Mouse (Mus musculus) hindbrain, embryonic 14.5 days (tissue): ENCODE measurements around the gene Eya3. TPM values are rescaled to one million over a fixed set of nuclear protein-coding genes. Genes with fewer than 3 reads are reported as not detected.

Experiments
- ATAC-seq: fragments of 200-750 bp; cut with Nextera tagmentation; 2 replicates; pipeline ENCODE4 v1.8.0; 2017; ENCODE audit warnings: moderate number of reproducible peaks, mild to moderate bottlenecking, moderate TSS enrichment, moderate library complexity; ENCODE audit not compliant: low FRiP score
- DNase-seq: peaks from one replicate; pipeline ENCODE4 v3.0.0-alpha.2; 2015; ENCODE audit warnings: low spot score
- H3K27ac ChIP-seq: fragments of 300-500 bp; sonication (generic); 2 replicates; pipeline ENCODE4 v1.5.1; 2014; ENCODE audit warnings: mild to moderate bottlenecking, moderate library complexity
- H3K27me3 ChIP-seq: fragments of 300-500 bp; sonication (generic); 2 replicates; pipeline ENCODE4 v1.6.1; 2014; ENCODE audit warnings: mild to moderate bottlenecking, low read length, mixed read lengths; ENCODE audit not compliant: control insufficient read depth, insufficient read depth
- H3K36me3 ChIP-seq: fragments of 300-500 bp; sonication (generic); replicated peaks from 2 replicates; pipeline ENCODE4 v1.6.1; 2014; ENCODE audit not compliant: control insufficient read depth, insufficient read depth
- H3K4me1 ChIP-seq: fragments of 300-500 bp; sonication (generic); replicated peaks from 2 replicates; pipeline ENCODE4 v1.6.1; 2014; ENCODE audit warnings: antibody characterized with exemption, low read length, mixed read lengths; ENCODE audit not compliant: control insufficient read depth, insufficient read depth
- H3K4me2 ChIP-seq: fragments of 300-500 bp; sonication (generic); replicated peaks from 2 replicates; pipeline ENCODE4 v1.6.1; 2014; ENCODE audit warnings: mild to moderate bottlenecking, moderate library complexity
- H3K4me3 ChIP-seq: fragments of 300-500 bp; sonication (generic); replicated peaks from 2 replicates; pipeline ENCODE4 v1.5.1; 2014; ENCODE audit warnings: mild to moderate bottlenecking, low read length
- H3K9ac ChIP-seq: fragments of 300-500 bp; sonication (generic); 2 replicates; pipeline ENCODE4 v1.6.1; 2014
- H3K9me3 ChIP-seq: fragments of 300-500 bp; sonication (generic); 2 replicates; pipeline ENCODE4 v1.6.1; 2016; ENCODE audit warnings: low read length; ENCODE audit not compliant: control insufficient read depth
- WGBS: fragments of 180-500 bp; shearing (Covaris S2); extraction: QIAGEN DNeasy Blood & Tissue Kit; methylation state at CpG from one replicate; pipeline ENCODE4 v1.1.7; 2014; 5-methylcytosine and 5-hydroxymethylcytosine counted together
- polyA plus RNA-seq: library from polyadenylated mRNA; unstranded; fragments of >200 nt; fragmentation: Nextera tagmentation; extraction: Ambion mirVana; gene quantifications from 2 replicates; pipeline ENCODE4 v1.2.1, GENCODE M21; 2014

Gene Eya3
- polyA plus RNA-seq, 1 experiment from 2014 or later: 10.5 TPM

- ATAC-seq (no peak), DNase-seq (no peak)
- Histone ChIP-seq H3K4me1 (no peaks in the 10 kb centered on the region), H3K9me3 (no peaks in the 10 kb centered on the region), H3K4me2 (no peak overlapping the region), H3K9ac (no peak overlapping the region), H3K36me3 (no peaks in the 10 kb centered on the region), H3K27ac (no peak overlapping the region), H3K4me3 (no peak overlapping the region), H3K27me3 (no peaks in the 10 kb centered on the region)
- WGBS: 82% methylated on average over 5 of the region's 5 CpGs
Observed at GRCm38 (mm10) chr4:132605816-132606215, 33.0 kb upstream of the Eya3 start.

GRCm38 (mm10) chr4:132608147-132608546 is 30.6 kb upstream of the Eya3 start:
- Histone ChIP-seq H3K4me2 (no peak overlapping the region), H3K36me3 (no peaks in the 10 kb centered on the region), H3K9me3 (no peaks in the 10 kb centered on the region), H3K4me3 (no peak overlapping the region), H3K27ac (no peak overlapping the region), H3K27me3 (no peaks in the 10 kb centered on the region), H3K4me1 (no peaks in the 10 kb centered on the region), H3K9ac (no peak overlapping the region)
- ATAC-seq (no peak), DNase-seq (no peak)
- 59% methylated on average over 4 of the region's 4 CpGs for WGBS

GRCm38 (mm10) chr4:132610301-132610984 is 28.3 kb upstream of the Eya3 start:
- no peaks in the 10 kb centered on the region for H3K9me3 ChIP-seq
- no peaks in the 10 kb centered on the region for H3K4me1 ChIP-seq
- H3K27ac ChIP-seq: no peak overlapping the region
- no peak for ATAC-seq
- no peaks in the 10 kb centered on the region for H3K36me3 ChIP-seq
- no peaks in the 10 kb centered on the region for H3K27me3 ChIP-seq
- no peak for DNase-seq
- no peak overlapping the region for H3K4me2 ChIP-seq
- no peak overlapping the region for H3K4me3 ChIP-seq
- no peak overlapping the region for H3K9ac ChIP-seq
- 86% methylated on average over 3 of the region's 3 CpGs for WGBS

- Histone ChIP-seq H3K9me3 (no peaks in the 10 kb centered on the region), H3K9ac (no peak overlapping the region), H3K36me3 (no peaks in the 10 kb centered on the region), H3K4me3 (no peak overlapping the region), H3K4me2 (no peak overlapping the region), H3K4me1 (no peaks in the 10 kb centered on the region), H3K27me3 (no peaks in the 10 kb centered on the region), H3K27ac (no peak overlapping the region)
- 86% methylated on average over 8 of the region's 8 CpGs for WGBS
- DNase-seq (no peak), ATAC-seq (no peak)
Observed at GRCm38 (mm10) chr4:132611320-132611719, 27.5 kb upstream of the Eya3 start.

GRCm38 (mm10) chr4:132617873-132618272 is 20.9 kb upstream of the Eya3 start:
- 88% methylated on average over 6 of the region's 6 CpGs for WGBS
- H3K4me1 ChIP-seq: no peaks in the 10 kb centered on the region
- H3K4me2 ChIP-seq: no peak overlapping the region
- H3K27ac ChIP-seq: no peak overlapping the region
- H3K9ac ChIP-seq: no peak overlapping the region
- no peak for ATAC-seq
- DNase-seq: no peak
- H3K9me3 ChIP-seq: no peaks in the 10 kb centered on the region
- H3K36me3 ChIP-seq: no peaks in the 10 kb centered on the region
- no peak overlapping the region for H3K4me3 ChIP-seq
- H3K27me3 ChIP-seq: no peaks in the 10 kb centered on the region

GRCm38 (mm10) chr4:132618850-132619375 is 19.9 kb upstream of the Eya3 start:
- Histone ChIP-seq H3K9me3 (no peaks in the 10 kb centered on the region), H3K9ac (no peak overlapping the region), H3K27me3 (no peaks in the 10 kb centered on the region), H3K4me2 (no peak overlapping the region), H3K4me1 (no peaks in the 10 kb centered on the region), H3K4me3 (no peak overlapping the region), H3K27ac (no peak overlapping the region), H3K36me3 (no peaks in the 10 kb centered on the region)
- no peak for ATAC-seq
- WGBS: 88% methylated on average over 10 of the region's 10 CpGs
- no peak for DNase-seq

- WGBS: 86% methylated on average over 4 of the region's 4 CpGs
- Histone ChIP-seq H3K4me2 (no peak overlapping the region), H3K36me3 (no peaks in the 10 kb centered on the region), H3K4me3 (no peak overlapping the region), H3K4me1 (no peaks in the 10 kb centered on the region), H3K27ac (no peak overlapping the region), H3K9ac (no peak overlapping the region), H3K27me3 (no peaks in the 10 kb centered on the region), H3K9me3 (no peaks in the 10 kb centered on the region)
- DNase-seq (no peak), ATAC-seq (no peak)
Observed at GRCm38 (mm10) chr4:132620134-132620533, 18.7 kb upstream of the Eya3 start.

GRCm38 (mm10) chr4:132621287-132622068 is 17.3 kb upstream of the Eya3 start:
- H3K4me3 ChIP-seq: no peak overlapping the region
- 72% methylated on average over 7 of the region's 7 CpGs for WGBS
- no peak overlapping the region for H3K4me2 ChIP-seq
- ATAC-seq (no peak), DNase-seq (no peak)
- H3K4me1 ChIP-seq: no peaks in the 10 kb centered on the region
- no peaks in the 10 kb centered on the region for H3K36me3 ChIP-seq
- no peaks in the 10 kb centered on the region for H3K9me3 ChIP-seq
- no peak overlapping the region for H3K27ac ChIP-seq
- H3K9ac ChIP-seq: no peak overlapping the region
- no peaks in the 10 kb centered on the region for H3K27me3 ChIP-seq

- no peak for DNase-seq
- H3K36me3 ChIP-seq: no peaks in the 10 kb centered on the region
Observed at GRCm38 (mm10) chr4:132624034-132624657, 14.6 kb upstream of the Eya3 start.

More at GRCm38 (mm10) chr4:132624034-132624657, 14.6 kb upstream of the Eya3 start:
- no peak overlapping the region for H3K4me2 ChIP-seq
- H3K4me3 ChIP-seq: no peak overlapping the region
- H3K27me3 ChIP-seq: no peaks in the 10 kb centered on the region
- no peaks in the 10 kb centered on the region for H3K4me1 ChIP-seq
- H3K9me3 ChIP-seq: no peaks in the 10 kb centered on the region
- H3K27ac ChIP-seq: no peak overlapping the region
- WGBS: 81% methylated on average over 5 of the region's 5 CpGs
- H3K9ac ChIP-seq: no peak overlapping the region
- ATAC-seq: no peak
